Mouse (Mus musculus): ENCODE data around the gene Nbas.

Gene Nbas

DNA sequence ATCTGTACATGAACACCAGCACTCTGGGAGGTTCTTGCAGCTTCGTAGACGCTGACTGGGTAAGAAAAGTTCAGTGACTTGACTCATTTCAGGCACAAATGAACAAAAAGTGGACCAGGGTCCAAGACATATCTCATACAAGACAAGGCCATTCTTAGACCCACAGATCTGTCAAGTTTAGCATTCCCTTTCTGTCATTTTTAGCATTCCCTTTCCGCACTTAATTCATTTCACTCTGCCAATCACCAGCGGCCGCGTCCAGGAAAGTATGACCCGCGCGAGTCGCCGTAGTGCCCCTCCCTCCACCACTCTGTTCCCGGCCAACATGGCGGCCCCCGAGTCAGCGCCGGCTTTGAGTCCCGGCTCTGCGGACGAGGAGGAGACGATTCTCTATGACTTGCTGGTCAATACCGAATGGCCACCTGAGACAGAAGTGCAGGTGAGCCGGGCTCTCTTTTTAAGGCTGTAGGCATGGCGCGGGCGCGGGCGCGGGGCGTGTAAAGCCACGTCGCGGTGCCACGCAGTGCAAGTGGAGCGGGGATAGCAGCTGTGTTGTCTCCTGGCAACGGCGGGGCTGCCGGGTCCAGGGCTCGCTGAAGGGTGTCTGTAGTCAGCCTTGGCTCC lies at the start of gene Nbas:
TSS of gene Nbas (plus strand) at position 308 of the 624 bp plus-strand sequence.
- DNase-seq (ENCODE audit: low spot score in 2 of 2): peak; percentile 91 to 93

DNA sequence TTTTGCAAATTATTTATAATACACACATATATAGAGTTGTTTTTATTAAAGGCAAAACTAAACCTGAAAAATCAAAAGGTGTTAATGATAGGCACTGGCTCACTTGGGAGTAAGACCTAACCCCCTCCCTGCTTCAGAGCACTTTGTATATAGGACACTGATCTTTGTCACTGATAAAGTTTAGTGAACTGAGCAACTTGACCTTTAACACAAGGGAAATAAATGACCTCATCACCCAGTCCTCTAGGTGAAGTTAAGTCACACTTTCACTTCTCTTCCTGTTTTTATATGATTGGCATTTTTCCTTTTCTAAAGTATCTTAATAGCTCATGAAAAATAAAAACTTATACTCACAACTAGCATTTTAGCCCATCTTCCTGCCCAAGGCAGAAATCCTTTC lies 26.5 kb upstream of the Nbas start:
- DNase-seq (ENCODE audit: low spot score in 2 of 2): no peak

DNA sequence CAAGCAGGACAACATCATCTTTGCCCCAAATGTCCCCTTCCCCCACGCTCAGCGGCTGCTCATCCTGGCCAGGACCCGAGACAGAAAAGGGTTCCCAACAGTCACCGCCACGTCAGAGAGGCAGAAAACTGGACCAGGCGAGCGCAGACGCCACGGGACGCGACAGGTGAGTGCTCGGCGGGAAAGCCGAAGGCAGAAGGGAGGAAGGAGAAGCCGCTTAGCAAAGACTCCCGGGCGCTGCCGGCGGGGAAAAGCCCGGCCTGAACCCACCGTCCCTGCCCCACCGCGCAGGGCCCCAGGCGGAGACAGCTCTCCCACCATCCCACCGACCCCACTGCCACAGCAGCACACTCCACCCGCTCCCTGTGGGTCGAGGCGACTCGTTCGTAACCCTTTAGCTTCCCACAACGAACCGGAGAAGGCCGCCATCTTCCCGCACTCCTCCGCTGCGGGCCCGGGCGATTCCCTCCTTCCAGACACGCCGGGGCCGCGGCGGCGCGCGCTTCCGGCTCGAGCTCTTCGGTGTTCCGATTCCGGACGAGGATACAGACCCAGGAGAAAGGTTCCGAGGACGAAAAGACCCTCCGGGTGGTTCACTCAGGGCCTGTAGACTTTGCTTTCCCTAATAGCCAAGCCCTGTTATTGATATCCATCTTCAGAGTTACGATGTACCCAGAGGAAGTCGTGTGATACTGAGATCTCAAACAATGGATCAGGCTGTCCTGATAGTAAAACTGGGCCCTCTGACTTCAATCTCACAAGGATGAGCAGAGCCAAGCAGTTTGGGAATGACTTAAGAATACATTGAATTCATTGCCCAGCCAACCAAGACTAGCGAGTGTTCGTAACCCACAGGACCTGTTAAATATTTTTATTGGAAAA lies 20.0 kb upstream of the Nbas start, which contains the start of gene Ddx1:
TSS of gene Ddx1 (minus strand) at position 523 of the 882 bp plus-strand sequence.
- DNase-seq (ENCODE audit: low spot score in 2 of 2): peak; percentile 78 to 88

DNA sequence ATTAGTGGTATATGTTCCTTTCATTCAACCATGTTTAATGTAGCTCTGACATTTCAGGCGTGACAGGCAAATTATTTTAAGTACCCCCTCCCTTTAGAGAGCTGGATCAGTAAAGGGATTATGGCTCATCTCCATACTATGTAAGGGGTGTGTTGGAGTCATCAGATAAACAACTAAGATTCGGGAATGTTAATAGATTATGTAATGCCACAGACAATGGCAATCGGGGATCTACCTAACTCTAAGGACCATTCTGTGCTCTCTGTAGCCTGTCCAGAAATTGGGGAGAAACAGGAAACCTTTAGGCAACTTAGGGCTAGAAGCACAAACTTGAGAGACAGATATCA lies 19.4 kb upstream of the Nbas start:
- no peak for DNase-seq (ENCODE audit: low spot score in 2 of 2)

DNA sequence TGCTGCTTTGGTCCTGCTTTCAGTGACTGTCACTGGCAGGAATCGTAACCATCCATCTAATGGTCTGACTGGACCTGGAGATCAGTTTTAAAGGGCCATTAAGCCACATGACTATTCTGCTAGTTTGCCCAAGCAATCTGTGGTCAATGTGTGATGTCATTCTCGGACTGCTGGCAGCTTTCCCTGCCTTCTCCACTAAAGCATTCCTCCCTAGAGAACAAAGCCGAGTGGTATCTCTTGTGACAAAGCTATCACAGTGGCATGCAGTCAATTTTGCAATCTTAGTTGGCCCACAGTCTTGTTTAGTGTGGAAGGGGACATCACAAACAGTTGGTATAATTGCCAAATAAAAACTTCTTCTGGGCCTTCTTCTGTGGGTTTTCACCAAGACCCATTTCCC lies 13.9 kb upstream of the Nbas start:
- DNase-seq (ENCODE audit: low spot score in 2 of 2): no peak

DNA sequence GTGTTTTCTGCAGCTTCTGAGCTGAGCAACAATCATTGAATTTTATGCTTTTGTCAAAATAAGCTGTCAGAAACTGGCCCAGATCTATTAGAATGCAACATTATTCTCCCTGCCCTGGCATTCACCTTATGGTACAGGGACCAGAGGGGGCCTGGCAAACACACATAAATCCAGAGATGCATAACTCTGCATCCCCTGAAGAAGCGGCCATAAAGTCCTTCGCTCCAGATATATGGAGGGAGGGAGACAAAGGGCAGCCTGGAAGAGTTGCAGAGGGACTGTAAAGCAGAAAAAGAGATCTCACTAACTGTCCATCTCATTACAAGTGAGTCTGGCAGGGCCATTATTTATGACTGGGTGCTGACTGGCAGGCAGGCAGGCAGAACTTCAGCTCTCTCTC lies 13.2 kb upstream of the Nbas start:
- no peak for DNase-seq (ENCODE audit: low spot score in 2 of 2)

DNA sequence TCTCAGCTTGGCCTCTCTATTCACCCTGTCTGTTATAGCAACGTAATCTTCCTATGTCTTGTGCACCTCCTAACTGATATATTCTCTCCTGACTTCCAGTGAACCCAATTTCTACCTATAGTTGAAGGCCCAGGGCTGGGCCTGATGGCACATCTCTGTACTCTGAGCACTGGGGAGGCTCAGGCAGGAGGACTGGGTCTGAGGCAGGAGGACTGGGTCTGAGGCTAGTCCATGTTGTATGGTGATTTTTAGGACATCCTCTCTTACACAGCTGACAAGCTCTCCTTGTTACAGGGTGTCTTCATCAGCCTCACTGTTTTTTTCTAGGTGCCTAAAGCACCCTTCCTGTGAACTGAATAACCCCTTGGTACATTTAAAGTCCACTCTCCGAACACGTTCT lies 521 bp upstream of the Nbas start:
- DNase-seq (ENCODE audit: low spot score in 2 of 2): no peak

DNA sequence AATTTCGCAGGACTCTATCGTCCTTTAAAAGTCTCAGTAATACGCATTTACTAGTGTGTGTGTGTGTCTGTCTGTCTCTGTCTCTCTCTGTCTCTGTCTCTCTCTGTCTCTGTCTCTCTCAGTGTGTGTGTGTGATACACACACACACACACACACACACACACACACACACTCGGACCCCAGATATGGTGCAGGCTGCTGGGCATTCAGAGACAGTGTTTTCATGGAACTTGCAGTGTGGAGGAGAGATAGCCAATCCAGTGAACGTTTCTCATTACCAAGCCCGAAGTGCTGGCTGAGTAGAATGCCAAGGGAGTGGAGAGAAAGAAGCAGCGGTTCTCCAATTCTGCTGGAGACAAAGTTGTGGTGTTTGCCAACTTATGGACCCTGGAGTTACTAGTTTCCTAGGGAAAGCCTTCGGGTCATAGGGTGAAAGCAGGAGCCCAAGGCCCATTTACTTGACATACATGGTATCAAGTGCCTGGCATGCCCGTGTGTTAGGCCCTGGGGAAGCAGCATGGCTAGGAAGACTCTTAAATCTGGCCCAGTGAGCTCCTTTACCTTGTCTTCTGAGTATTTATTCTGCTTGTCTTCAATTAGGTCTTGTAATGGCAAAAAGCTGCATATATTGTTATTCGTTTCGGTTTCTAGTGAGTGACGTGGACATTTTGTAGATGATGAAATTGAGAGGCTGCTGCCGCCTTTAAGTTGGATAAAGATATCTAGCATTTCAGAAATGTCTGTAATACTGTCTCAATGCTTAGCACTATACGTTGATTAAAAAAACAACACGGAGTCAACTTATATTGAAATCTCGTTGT lies 847 bp downstream of the Nbas start:
- peak in 1 of 2 experiments; percentile 7 for DNase-seq (ENCODE audit: low spot score in 2 of 2)

DNA sequence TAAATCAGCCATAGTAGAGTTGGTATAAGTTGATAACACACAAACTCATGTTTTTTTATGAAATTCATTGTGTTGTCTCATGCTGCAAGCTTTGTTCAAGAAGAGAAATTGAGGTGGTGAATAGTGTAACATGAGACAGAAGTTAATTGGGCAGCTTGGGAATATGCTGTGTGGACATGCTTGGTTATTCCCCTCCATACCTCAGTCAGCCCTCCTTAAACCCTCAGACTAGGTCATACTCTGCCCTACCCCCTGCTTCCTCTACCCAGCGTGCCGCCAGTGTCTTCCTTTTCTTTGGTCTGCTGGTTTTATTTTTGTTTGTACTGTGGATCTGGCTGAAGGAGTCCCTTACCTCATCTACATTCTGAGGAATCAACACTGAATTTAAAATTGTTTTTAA lies 22.5 kb downstream of the Nbas start:
- no peak for DNase-seq (ENCODE audit: low spot score in 2 of 2)

DNA sequence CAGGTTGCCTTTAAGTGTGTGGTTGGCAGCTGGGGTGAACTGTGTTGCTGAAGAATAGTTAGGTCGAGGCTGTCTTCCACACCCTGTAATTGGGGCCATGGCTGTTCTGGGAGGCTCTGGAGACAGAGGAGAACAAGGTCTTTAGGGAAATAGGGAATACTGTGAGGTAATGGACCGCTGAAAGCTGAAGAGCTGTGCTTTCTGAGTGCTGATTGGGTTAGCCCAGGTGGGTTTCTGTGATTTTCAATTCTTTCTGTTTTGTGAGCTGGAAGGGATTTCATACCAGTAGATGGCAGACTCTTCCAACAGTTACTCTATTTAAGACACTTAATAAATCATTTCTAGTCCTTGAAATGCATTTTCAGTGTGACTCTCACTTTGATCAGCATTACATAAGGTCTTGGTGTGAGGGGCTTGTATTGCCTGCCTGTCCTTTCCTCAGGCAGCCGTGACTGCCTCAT lies 24.5 kb downstream of the Nbas start:
- DNase-seq (ENCODE audit: low spot score in 2 of 2): no peak

DNA sequence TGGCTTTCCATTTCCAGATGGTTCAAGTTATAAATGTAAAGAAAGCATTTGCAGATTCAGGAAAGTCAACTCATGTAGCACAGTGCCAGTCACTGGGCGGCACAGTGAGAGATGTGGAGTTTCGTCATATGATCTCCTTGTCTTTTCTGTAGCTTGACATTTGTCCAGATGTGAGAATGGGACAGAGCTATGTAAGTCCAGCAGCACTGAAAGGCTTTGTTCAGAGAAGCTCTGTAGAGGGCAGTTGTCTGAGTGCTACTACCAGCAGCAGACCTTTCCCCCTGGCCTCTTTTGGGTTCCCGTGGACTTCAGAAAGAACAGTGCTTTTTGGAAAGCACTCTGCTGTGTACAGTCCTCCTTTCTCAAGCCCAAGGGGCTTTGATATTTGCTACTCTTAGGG lies 34.1 kb downstream of the Nbas start:
- DNase-seq (ENCODE audit: low spot score in 2 of 2): no peak

DNA sequence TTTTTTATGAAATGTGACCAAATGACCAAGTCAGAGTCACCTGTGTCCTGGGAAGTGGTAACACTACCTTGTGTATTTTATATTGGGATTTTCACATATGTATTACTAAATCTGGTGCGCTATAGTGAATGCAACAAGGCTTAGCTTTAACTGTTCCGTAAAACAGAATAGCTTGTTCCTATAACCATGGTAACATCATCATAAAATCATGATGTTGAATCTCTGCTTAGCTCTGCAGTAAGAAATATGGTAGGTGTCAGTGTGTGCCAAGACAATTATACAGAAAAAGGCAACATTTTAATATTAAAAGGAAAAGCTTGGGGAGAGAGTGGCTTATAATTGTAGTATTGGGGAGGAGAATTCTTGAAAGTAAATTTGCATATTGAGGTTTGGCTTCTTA lies 45.0 kb downstream of the Nbas start:
- no peak for DNase-seq (ENCODE audit: low spot score in 2 of 2)

DNA sequence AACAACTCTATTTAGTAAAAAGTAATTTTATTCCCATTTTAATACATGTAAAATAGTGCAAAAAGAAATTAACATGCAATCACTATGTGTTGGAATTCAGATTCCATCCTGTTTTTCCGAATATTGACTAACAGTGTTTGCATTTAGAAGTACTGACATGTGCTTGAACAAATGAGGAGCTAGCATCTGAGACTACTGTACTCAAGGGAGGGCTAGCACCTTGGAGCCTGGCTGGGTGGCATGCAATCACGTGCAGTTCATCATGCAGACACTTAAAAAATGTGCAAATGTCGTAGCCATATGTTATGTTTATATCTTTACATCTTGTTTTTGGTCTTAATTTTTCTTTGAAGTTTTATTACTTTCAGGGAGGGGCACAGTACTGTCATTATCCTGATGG lies 45.5 kb downstream of the Nbas start:
- no peak for DNase-seq (ENCODE audit: low spot score in 2 of 2)

DNA sequence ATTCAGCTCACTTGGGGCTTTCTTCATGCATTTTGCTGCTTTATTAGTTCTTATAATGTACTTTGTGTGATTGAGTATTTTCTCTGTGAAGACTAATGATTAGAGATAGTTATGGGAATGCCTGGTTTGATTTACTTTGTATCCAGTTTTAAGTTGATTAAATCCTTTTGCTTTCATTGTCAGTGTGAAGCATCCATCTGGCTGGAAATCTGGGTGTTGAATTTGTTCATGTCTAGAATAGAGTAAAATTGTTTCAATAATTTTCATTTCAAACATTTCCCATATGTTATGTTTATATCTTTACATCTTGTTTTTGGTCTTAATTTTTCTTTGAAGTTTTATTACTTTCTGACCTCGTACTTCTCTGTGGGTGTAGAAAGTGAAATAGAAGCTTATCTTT lies 46.1 kb downstream of the Nbas start:
- DNase-seq (ENCODE audit: low spot score in 2 of 2): no peak

DNA sequence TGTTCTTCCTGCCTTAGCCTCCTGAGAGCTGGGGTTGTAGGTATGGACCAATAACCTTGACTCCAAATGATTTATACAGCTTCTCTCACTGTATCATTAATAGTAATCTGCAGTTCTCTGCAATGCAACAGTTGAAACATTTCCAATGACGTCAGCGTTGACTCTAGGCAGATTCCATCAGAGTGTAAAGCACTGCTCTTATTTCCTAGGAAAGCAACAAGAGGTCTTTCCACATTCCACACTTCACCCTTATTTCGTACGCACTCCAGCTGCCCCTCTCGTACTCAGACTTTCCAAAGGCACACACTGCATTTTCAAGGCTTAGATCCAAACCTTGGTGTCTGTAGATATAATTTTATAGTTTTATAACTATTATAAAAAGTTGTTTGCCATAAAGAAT lies 73.6 kb downstream of the Nbas start:
- DNase-seq (ENCODE audit: low spot score in 2 of 2): no peak

DNA sequence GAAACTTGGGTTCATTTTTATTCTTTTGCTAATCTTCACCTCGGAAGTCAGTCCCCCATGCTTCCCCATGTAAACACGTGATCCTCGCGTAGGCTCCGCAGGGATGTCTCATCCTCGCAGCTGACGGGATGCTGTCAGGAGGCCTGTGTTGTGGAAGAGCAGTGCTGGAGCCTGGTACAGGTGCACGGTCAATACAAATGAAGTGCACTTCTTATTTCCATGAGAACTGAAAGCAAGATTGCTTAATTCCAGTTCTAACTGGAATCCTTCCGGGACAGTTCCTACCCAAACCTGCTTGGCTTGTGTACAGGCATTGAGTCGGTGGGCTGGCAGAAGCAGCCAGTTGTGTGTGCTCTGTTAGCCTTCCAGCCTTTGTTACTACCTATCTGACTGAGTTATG lies 87.3 kb downstream of the Nbas start:
- no peak for DNase-seq (ENCODE audit: low spot score in 2 of 2)

DNA sequence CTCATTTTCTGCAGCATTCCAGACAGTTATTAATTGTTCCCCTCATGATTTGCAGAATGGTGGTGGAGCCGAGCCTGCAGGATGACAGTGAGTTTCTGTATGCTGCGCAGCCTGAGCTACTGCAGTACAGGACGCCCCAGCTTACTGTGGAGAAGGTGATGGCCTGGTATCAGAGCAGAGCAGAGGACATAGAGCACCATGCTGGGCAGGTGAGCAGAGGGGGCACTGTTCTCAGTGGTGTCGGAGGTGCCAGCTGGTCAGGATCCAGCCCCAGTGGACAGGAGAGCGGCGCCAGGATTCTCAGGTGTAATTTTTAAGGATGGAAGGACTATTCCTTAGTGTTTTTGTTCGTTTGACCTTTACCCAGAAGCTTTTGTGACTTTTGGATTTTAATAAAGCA lies 87.8 kb downstream of the Nbas start:
- DNase-seq (ENCODE audit: low spot score in 2 of 2): no peak

DNA sequence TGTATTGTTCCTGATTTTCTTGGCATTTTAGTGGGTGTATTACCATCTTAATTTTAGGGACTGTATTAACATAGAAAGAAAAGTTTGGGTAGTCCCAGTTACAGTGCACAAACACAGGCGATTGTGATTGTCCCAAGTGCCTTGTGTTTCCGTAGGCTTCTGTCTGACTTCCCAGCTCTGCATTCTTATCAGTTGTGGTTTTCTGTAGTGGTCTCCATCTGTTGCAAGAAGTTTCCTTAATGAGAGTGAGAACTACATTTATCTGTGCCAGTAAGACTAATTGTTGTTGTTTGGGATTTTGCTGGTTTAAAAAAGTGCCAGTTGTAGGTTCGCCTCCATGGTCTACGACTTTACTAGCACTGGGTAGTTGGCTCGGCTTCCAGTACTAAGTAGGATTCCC lies 88.3 kb downstream of the Nbas start:
- no peak for DNase-seq (ENCODE audit: low spot score in 2 of 2)

DNA sequence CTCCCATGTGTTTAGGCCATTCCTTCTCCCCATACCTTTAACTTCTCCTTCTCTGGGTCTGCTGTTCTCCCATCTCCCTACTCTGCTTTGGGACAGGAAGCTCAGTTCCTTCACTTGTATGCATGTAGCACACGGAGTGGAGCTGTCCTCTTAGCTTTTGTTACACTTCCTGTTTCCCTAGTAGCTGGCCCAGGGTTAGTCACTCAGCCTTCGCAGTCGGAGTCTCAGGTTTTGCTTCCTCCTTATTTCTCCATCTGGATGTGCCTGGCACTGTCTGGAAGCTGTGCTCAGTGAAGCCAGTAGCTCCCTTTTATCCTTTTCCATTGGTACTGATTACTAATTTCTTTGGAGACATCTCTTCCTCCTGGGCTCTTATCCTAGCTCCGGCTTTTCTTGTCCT lies 89.9 kb downstream of the Nbas start:
- no peak for DNase-seq (ENCODE audit: low spot score in 2 of 2)

DNA sequence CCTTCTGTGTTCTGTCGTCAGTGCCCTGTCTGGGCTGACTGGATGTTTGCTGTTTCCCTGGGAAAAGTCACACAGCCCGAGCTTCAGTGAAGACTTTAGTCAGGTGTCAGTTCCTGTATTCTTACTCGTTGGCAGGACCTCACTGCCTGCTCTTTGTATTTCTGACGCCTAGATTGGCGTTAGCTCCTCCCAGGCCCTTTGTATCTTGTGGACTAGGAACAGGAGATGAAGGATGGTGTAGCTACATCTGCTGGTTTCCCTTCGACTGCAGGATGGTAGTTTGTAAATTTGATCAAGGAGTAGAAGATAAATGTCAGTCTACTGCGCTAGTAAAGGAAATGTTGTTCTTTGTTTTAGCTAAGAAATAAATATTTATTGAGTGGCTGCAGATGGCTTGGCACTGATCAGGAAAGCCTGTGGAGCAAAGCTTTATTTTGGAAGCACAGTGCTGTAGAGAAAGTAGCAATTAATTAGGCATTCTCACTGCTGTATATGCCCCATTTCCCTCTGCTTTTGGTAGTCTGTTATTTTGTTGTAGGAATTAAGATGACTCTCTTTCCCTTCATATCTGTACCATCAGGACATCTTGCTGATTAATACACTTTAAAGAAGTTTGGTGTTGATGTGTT lies 91.4 kb downstream of the Nbas start:
- DNase-seq (ENCODE audit: low spot score in 2 of 2): no peak

DNA sequence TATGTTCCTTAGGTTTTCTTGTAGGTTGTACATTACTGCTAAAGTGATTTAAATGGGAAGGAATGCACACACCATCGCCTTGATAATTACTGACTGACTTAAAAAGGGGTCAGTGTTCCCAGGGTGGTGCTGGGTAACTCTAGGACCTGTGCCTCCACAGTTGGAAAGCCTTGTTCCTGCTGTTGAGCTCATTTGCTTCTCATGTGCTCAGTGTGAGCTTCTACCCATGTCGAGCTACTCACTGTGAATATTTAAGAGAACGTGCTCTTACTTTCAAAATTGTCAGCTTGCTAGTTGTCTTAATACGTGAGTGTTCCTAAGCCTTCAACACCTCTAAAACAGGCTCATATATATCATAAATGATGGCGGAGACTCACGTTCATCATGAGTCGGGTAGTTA lies 112.6 kb downstream of the Nbas start:
- DNase-seq (ENCODE audit: low spot score in 2 of 2): no peak

DNA sequence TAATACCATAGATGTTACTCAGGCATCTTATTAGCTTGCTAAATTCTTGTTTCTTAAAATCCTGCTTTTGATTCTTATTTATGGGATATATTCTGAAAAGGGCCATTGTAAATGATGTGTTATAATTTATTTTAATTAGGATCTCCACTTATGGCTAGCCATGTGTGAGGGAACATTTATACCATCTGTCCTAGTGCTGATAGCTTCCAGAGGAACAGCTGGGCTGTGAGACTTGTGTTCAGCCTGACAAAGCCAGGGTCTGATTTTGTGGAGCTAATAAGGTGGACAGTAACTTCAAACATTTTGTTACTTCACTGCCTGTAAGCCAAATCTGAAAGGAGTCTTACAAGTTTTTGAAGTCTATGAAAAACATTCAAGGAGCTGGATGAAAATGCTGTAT lies 113.1 kb downstream of the Nbas start:
- DNase-seq (ENCODE audit: low spot score in 2 of 2): no peak
